Comparison of ENCODE assay signal across 24 mouse cellular contexts in genomic region chr5:151066016-151066415, GRCm38 (mm10).
DNase-seq lines count a peak whose midpoint lies in the region; ATAC-seq and TF ChIP-seq lines count a peak whose summit lies in the region.
"Had no signal": no experiment of that assay in that cellular context is flagged by ENCODE, and none has a peak within 500 bp of the region (broad histone marks: within the 10 kb centered on the region; RNA-seq: fewer than 3 reads in every experiment).

No protein-coding gene starts in this region.

- 62% methylated on average over 5 of the region's 5 CpGs for WGBS in heart, adult 2 months
- 51% methylated on average over 5 of the region's 5 CpGs for WGBS in lung, embryonic 15.5 days

- H3K9ac ChIP-seq in heart, adult 2 months (ENCODE audit: low read depth, low read length): no peak overlapping the region
- no peak overlapping the region for H3K9ac ChIP-seq in lung, embryonic 15.5 days
- H3K9ac ChIP-seq: embryonic facial prominence, embryonic 15.5 days; hindbrain, embryonic 12.5 days; liver, embryonic 15.5 days; midbrain, embryonic 13.5 days; neural tube, embryonic 13.5 days had no signal

- no peaks in the 10 kb centered on the region for H3K27me3 ChIP-seq in heart, adult 2 months (ENCODE audit: control insufficient read depth, insufficient read depth, low read length)
- H3K27me3 ChIP-seq in lung, embryonic 15.5 days: no peaks in the 10 kb centered on the region
- H3K27me3 ChIP-seq: embryonic facial prominence, embryonic 15.5 days; hindbrain, embryonic 12.5 days; liver, embryonic 15.5 days; midbrain, embryonic 13.5 days; neural tube, embryonic 13.5 days; Patski had no signal

- TF ChIP-seq CTCF in heart, adult 2 months (IDR thresholded peaks at IDR 0.05): no peak

- no peak overlapping the region for H3K4me3 ChIP-seq in heart, adult 2 months
- H3K4me3 ChIP-seq in lung, embryonic 15.5 days: no peak overlapping the region
- H3K4me3 ChIP-seq: embryonic facial prominence, embryonic 15.5 days; forebrain, embryonic 10.5 days; heart, embryonic 10.5 days; hindbrain, embryonic 12.5 days; liver, embryonic 15.5 days; midbrain, embryonic 13.5 days; neural tube, embryonic 13.5 days had no signal

- TF ChIP-seq POLR2A in heart, adult 2 months (IDR thresholded peaks at IDR 0.05; ENCODE audit: insufficient read depth, low read depth, low read length): no peak

- no peak for TF ChIP-seq EP300 in heart, adult 2 months (IDR thresholded peaks at IDR 0.05; ENCODE audit: insufficient read depth, low read depth, low read length)

- peak overlapping the region; percentile 84 for H3K27ac ChIP-seq in heart, adult 2 months
- peak overlapping the region; percentile 35; the same call in 1 of the 2 replicates for H3K27ac ChIP-seq in lung, embryonic 15.5 days
- H3K27ac ChIP-seq: embryonic facial prominence, embryonic 15.5 days; forebrain, embryonic 10.5 days; heart, embryonic 10.5 days; hindbrain, embryonic 12.5 days; liver, embryonic 15.5 days; midbrain, embryonic 13.5 days; neural tube, embryonic 13.5 days had no signal

- intact Hi-C loops in heart, adult 2 months (cut with DNase I): loop anchor here (5.0 kb wide), 1 partner anchor 121 kb away; no protein-coding TSS in a partner anchor

- H3K4me2 ChIP-seq in lung, embryonic 15.5 days: no peak overlapping the region
- H3K4me2 ChIP-seq: embryonic facial prominence, embryonic 15.5 days; hindbrain, embryonic 12.5 days; liver, embryonic 15.5 days; midbrain, embryonic 13.5 days; neural tube, embryonic 13.5 days had no signal

- DNase-seq in heart, adult 2 months: no peak
- no peak for DNase-seq in heart, adult 9 months (ENCODE audit: low spot score in 2 of 2)
- no peak for DNase-seq in lung, adult 18-20 months
- DNase-seq in brain, adult 2 months (ENCODE audit: low read depth, low spot score): peak; percentile 39
- no peak for DNase-seq in yolk sac, embryonic 10.5 days (ENCODE audit: low spot score)
- DNase-seq in ovary, postnatal 10 days (ENCODE audit: low spot score): no peak
- DNase-seq: adrenal gland, postnatal 10 days; cerebellum, adult 11 months; cerebellum, postnatal 10 days; gastrocnemius, postnatal 14 days; heart, postnatal 10 days; kidney, adult 8-10 months; kidney, postnatal 36 days; layer of hippocampus, adult 9-11 months; thymus, postnatal 4 days had no signal

- H3K4me1 ChIP-seq in heart, adult 2 months (ENCODE audit: control insufficient read depth, insufficient read depth, low read length): peaks cover 8% of the 10 kb centered on the region
- H3K4me1 ChIP-seq in lung, embryonic 15.5 days: 0 out of 2 replicates have a peak, but pooled peaks cover 7% of the 10 kb centered on the region
- H3K4me1 ChIP-seq: hindbrain, embryonic 12.5 days; liver, embryonic 15.5 days; midbrain, embryonic 13.5 days; neural tube, embryonic 13.5 days had no signal

- ATAC-seq in lung, embryonic 15.5 days (ENCODE audit: borderline replicate concordance, extremely low read depth, low FRiP score, low TSS enrichment): no peak
- ATAC-seq: midbrain, embryonic 13.5 days had no signal

- 0 out of 2 replicates have a peak, but pooled peaks cover 1% of the 10 kb centered on the region for H3K79me2 ChIP-seq in heart, adult 2 months (replicated peaks; ENCODE audit: control insufficient read depth, insufficient read depth, low read length)

- H3K36me3 ChIP-seq in heart, adult 2 months (ENCODE audit: control insufficient read depth, insufficient read depth, low read length): peaks cover 23% of the 10 kb centered on the region
- peaks cover 25% of the 10 kb centered on the region for H3K36me3 ChIP-seq in lung, embryonic 15.5 days
- H3K36me3 ChIP-seq: midbrain, embryonic 13.5 days had no signal

- H3K9me3 ChIP-seq in lung, embryonic 15.5 days: peaks cover 4% of the 10 kb centered on the region
- H3K9me3 ChIP-seq: embryonic facial prominence, embryonic 15.5 days; heart, embryonic 10.5 days; hindbrain, embryonic 12.5 days; midbrain, embryonic 13.5 days; neural tube, embryonic 13.5 days had no signal
